ENCODE assay signal across 10 mouse cellular contexts in genomic region chr6:73644778-73645267, GRCm38 (mm10).
DNase-seq lines count a peak whose midpoint lies in the region; ATAC-seq lines count a peak whose summit lies in the region.
"Had no signal": no experiment of that assay in that cellular context is flagged by ENCODE, and none has a peak within 500 bp of the region (broad histone marks: within the 10 kb centered on the region; RNA-seq: fewer than 3 reads in every experiment).

No protein-coding gene starts in this region.

- no peaks in the 10 kb centered on the region for H3K4me1 ChIP-seq in neural tube, embryonic 15.5 days

- peak; percentile 6 for DNase-seq in embryo, embryonic 10 days (ENCODE audit: low spot score)
- no peak for DNase-seq in embryo, embryonic 9.5 days (ENCODE audit: extremely low spot score)
- peak; percentile 8 to 11 for DNase-seq in frontal cortex, postnatal 14 days (ENCODE audit: low spot score in 2 of 2)
- DNase-seq in layer of hippocampus, postnatal 14 days (ENCODE audit: low spot score in 2 of 2) = peak; percentile 46 to 87
- DNase-seq in kidney, postnatal 10 days = no peak
- no peak for DNase-seq in adrenal gland, postnatal 25 days
- no peak for DNase-seq in gastrocnemius, postnatal 25 days
- DNase-seq: kidney, postnatal 4 days had no signal

- no peak overlapping the region for H3K9ac ChIP-seq in neural tube, embryonic 15.5 days (replicated peaks)

- no peaks in the 10 kb centered on the region for H3K36me3 ChIP-seq in neural tube, embryonic 15.5 days

- H3K9me3 ChIP-seq in neural tube, embryonic 15.5 days (replicated peaks) = no peaks in the 10 kb centered on the region

- H3K4me2 ChIP-seq in neural tube, embryonic 15.5 days = no peak overlapping the region

- no peaks in the 10 kb centered on the region for H3K27me3 ChIP-seq in neural tube, embryonic 15.5 days (replicated peaks)
- H3K27me3 ChIP-seq: Patski had no signal

- 0 out of 2 replicates have a peak overlapping the region, but pooled peaks have one; percentile 33 for H3K27ac ChIP-seq in neural tube, embryonic 15.5 days (replicated peaks)

- no peak overlapping the region for H3K4me3 ChIP-seq in neural tube, embryonic 15.5 days (replicated peaks)

- 48% methylated on average over 2 of the region's 2 CpGs for WGBS in neural tube, embryonic 15.5 days

- peak; percentile 83 for ATAC-seq in neural tube, embryonic 15.5 days (ENCODE audit: low FRiP score)
- ATAC-seq: Patski had no signal

Comparison
In these comparisons a context has a peak if more than half of its experiments do, and no peak if none do; other contexts are left out.
1. DNase-seq: peak in embryo, embryonic 10 days (single experiment), frontal cortex, postnatal 14 days (2 of 2) and layer of hippocampus, postnatal 14 days (2 of 2); none in embryo, embryonic 9.5 days (single experiment), kidney, postnatal 10 days (single experiment), adrenal gland, postnatal 25 days (single experiment) and gastrocnemius, postnatal 25 days (single experiment).